ENCODE assay signal across 17 mouse cellular contexts in genomic region chr9:28440192-28440795, GRCm38 (mm10).
A peak's percentile ranks its signal among the peaks of the same experiment; 100 is the strongest.
DNase-seq lines count a peak whose midpoint lies in the region; ATAC-seq and TF ChIP-seq lines count a peak whose summit lies in the region.
"Had no signal": no experiment of that assay in that cellular context is flagged by ENCODE, and none has a peak within 500 bp of the region (broad histone marks: within the 10 kb centered on the region; RNA-seq: fewer than 3 reads in every experiment).

No protein-coding gene starts in this region.

- ATAC-seq in midbrain, embryonic 15.5 days (replicated peaks): no peak
- 0 out of 2 replicates have a peak, but pooled peaks have one; percentile 45 for ATAC-seq in forebrain, embryonic 12.5 days (ENCODE audit: low FRiP score)

- DNase-seq in midbrain, embryonic 10.5 days (ENCODE audit: low spot score): no peak
- peak; percentile 62 for DNase-seq in cerebellum, adult 8-10 months
- DNase-seq in spleen, postnatal 14 days (ENCODE audit: low spot score in 2 of 2): no peak
- DNase-seq in spleen, postnatal 10 days (ENCODE audit: low spot score in 2 of 2): no peak
- DNase-seq: adrenal gland, adult 2 months; kidney, postnatal 10 days; liver; right cerebral cortex, postnatal 4 days; thymus, postnatal 4 days had no signal

- no peaks in the 10 kb centered on the region for H3K9me3 ChIP-seq in midbrain, embryonic 15.5 days
- H3K9me3 ChIP-seq in midbrain, embryonic 10.5 days (replicated peaks): no peaks in the 10 kb centered on the region
- H3K9me3 ChIP-seq in forebrain, embryonic 12.5 days: no peaks in the 10 kb centered on the region
- H3K9me3 ChIP-seq: embryonic facial prominence, embryonic 13.5 days; heart, embryonic 15.5 days; lung, embryonic 15.5 days; neural tube, embryonic 12.5 days had no signal

- H3K27me3 ChIP-seq in midbrain, embryonic 15.5 days (replicated peaks): no peaks in the 10 kb centered on the region
- peaks cover 66% of the 10 kb centered on the region for H3K27me3 ChIP-seq in midbrain, embryonic 10.5 days (ENCODE audit: low read depth, poor library complexity, severe bottlenecking)
- H3K27me3 ChIP-seq in forebrain, embryonic 12.5 days: no peaks in the 10 kb centered on the region
- H3K27me3 ChIP-seq: CH12.LX; embryonic facial prominence, embryonic 13.5 days; heart, embryonic 15.5 days; lung, embryonic 15.5 days; neural tube, embryonic 12.5 days had no signal

- no peak for TF ChIP-seq POLR2A in olfactory bulb, adult 2 months (IDR thresholded peaks at IDR 0.05; ENCODE audit: insufficient read depth, low read depth, low read length)

- H3K36me3 ChIP-seq in midbrain, embryonic 15.5 days (replicated peaks): no peaks in the 10 kb centered on the region
- no peaks in the 10 kb centered on the region for H3K36me3 ChIP-seq in midbrain, embryonic 10.5 days
- H3K36me3 ChIP-seq in forebrain, embryonic 12.5 days (replicated peaks): no peaks in the 10 kb centered on the region
- H3K36me3 ChIP-seq: embryonic facial prominence, embryonic 13.5 days; heart, embryonic 15.5 days; lung, embryonic 15.5 days; neural tube, embryonic 12.5 days had no signal

- no peak overlapping the region for H3K4me3 ChIP-seq in midbrain, embryonic 15.5 days
- H3K4me3 ChIP-seq in midbrain, embryonic 10.5 days: no peak overlapping the region
- H3K4me3 ChIP-seq in forebrain, embryonic 12.5 days (replicated peaks): no peak overlapping the region
- H3K4me3 ChIP-seq in olfactory bulb, adult 2 months (ENCODE audit: insufficient read depth, low read depth, low read length): no peak overlapping the region
- H3K4me3 ChIP-seq: embryonic facial prominence, embryonic 13.5 days; heart, embryonic 15.5 days; lung, embryonic 15.5 days; neural tube, embryonic 12.5 days had no signal

- no peak overlapping the region for H3K4me2 ChIP-seq in midbrain, embryonic 15.5 days
- no peak overlapping the region for H3K4me2 ChIP-seq in forebrain, embryonic 12.5 days
- H3K4me2 ChIP-seq: embryonic facial prominence, embryonic 13.5 days; heart, embryonic 15.5 days; lung, embryonic 15.5 days; neural tube, embryonic 12.5 days had no signal

- WGBS in midbrain, embryonic 15.5 days: 64% methylated on average over 3 of the region's 3 CpGs
- 90% methylated on average over 3 of the region's 3 CpGs for WGBS in midbrain, embryonic 10.5 days
- WGBS in forebrain, embryonic 12.5 days: 44% methylated on average over 3 of the region's 3 CpGs
- 25% methylated on average over 3 of the region's 3 CpGs for whole genome bisulfite sequencing in olfactory bulb, adult 2 months

- peak overlapping the region; percentile 16; the same call in 1 of the 2 replicates for H3K27ac ChIP-seq in midbrain, embryonic 15.5 days
- H3K27ac ChIP-seq in midbrain, embryonic 10.5 days (replicated peaks): no peak overlapping the region
- H3K27ac ChIP-seq in forebrain, embryonic 12.5 days: peak overlapping the region; percentile 50; the same call in 1 of the 2 replicates
- H3K27ac ChIP-seq in olfactory bulb, adult 2 months (ENCODE audit: insufficient read depth, low read depth, low read length): 0 out of 2 replicates have a peak overlapping the region, but pooled peaks have one; percentile 8
- H3K27ac ChIP-seq: embryonic facial prominence, embryonic 13.5 days; heart, embryonic 15.5 days; lung, embryonic 15.5 days; neural tube, embryonic 12.5 days had no signal

- TF ChIP-seq CTCF in olfactory bulb, adult 2 months (IDR thresholded peaks at IDR 0.05; ENCODE audit: insufficient read depth, low read depth, low read length): no peak

- H3K9ac ChIP-seq in midbrain, embryonic 15.5 days: no peak overlapping the region
- H3K9ac ChIP-seq in forebrain, embryonic 12.5 days: no peak overlapping the region
- H3K9ac ChIP-seq: embryonic facial prominence, embryonic 13.5 days; heart, embryonic 15.5 days; lung, embryonic 15.5 days; neural tube, embryonic 12.5 days had no signal

- no peaks in the 10 kb centered on the region; the same call in 1 of the 2 replicates for H3K4me1 ChIP-seq in midbrain, embryonic 15.5 days
- no peaks in the 10 kb centered on the region for H3K4me1 ChIP-seq in midbrain, embryonic 10.5 days
- peaks cover 19% of the 10 kb centered on the region for H3K4me1 ChIP-seq in forebrain, embryonic 12.5 days
- peaks cover 11% of the 10 kb centered on the region for H3K4me1 ChIP-seq in olfactory bulb, adult 2 months (ENCODE audit: control insufficient read depth, insufficient read depth, low read length)
- H3K4me1 ChIP-seq: embryonic facial prominence, embryonic 13.5 days; lung, embryonic 15.5 days had no signal
